8 mouse cellular contexts compared by ENCODE assay signal in the genomic region with DNA sequence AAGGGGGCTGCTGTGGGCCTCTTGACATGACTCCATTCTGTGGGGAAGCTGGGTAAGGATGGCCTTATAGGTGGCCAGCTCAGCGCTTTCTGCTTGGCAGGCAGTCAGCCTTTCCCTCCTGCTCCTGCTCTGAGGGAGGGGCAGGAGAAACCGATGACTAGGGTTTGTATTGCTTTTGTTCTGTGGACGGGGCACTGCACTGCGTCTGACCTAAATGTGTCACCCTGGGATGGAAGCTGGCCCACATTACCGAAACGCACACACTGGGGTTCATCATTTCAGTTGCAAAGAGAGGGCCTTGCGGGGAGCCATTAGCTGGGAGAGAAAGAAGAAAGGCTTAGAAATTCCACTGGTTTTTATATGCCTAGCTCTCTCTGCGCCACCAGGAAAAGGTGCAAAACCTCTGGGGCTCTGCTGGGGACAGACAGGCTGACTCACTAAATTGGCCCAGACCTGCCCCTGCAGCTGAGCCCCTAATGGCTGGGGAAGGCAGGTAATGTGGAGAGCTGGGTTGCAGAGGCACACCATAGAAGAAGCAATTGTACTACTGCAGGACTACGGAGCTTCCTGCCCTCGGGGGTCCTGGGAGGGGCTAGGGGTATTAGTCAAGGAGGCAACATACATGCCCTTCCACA. TPM values are rescaled to one million over a fixed set of nuclear protein-coding genes. Genes with fewer than 3 reads are reported as not detected.
DNase-seq lines count a peak whose midpoint lies in the region; ATAC-seq and TF ChIP-seq lines count a peak whose summit lies in the region.

No protein-coding gene starts in this region.

- H3K4me1 ChIP-seq in forebrain, embryonic 16.5 days (replicated peaks; ENCODE audit: control insufficient read depth, insufficient read depth, low read length): peaks cover 55% of the 10 kb centered on the region
- H3K4me1 ChIP-seq in midbrain, embryonic 10.5 days: peaks cover 68% of the 10 kb centered on the region

- no peaks in the 10 kb centered on the region for H3K9me3 ChIP-seq in forebrain, embryonic 16.5 days (ENCODE audit: control insufficient read depth, low read length)
- H3K9me3 ChIP-seq in midbrain, embryonic 10.5 days (replicated peaks): no peaks in the 10 kb centered on the region

- TF ChIP-seq CTCF in layer of hippocampus, adult 2 months (conservative IDR thresholded peaks at IDR 0.05): no peak

- H3K36me3 ChIP-seq in forebrain, embryonic 16.5 days (ENCODE audit: control insufficient read depth, insufficient read depth): no peaks in the 10 kb centered on the region
- H3K36me3 ChIP-seq in midbrain, embryonic 10.5 days: no peaks in the 10 kb centered on the region; the same call in none of the 2 replicates

- H3K4me3 ChIP-seq in layer of hippocampus, adult 2 months: no peak overlapping the region
- H3K4me3 ChIP-seq in forebrain, embryonic 16.5 days (replicated peaks; ENCODE audit: low read length): no peak overlapping the region
- H3K4me3 ChIP-seq in midbrain, embryonic 10.5 days: no peak overlapping the region; the same call in 1 of the 2 replicates

- intact Hi-C loops in gastrocnemius, postnatal 36 days (cut with DNase I): no loop called here

- ATAC-seq in forebrain, embryonic 16.5 days: peak; percentile 65

- no peaks in the 10 kb centered on the region for H3K27me3 ChIP-seq in forebrain, embryonic 16.5 days (replicated peaks; ENCODE audit: control insufficient read depth, insufficient read depth, low read length)
- H3K27me3 ChIP-seq in midbrain, embryonic 10.5 days (ENCODE audit: low read depth, poor library complexity, severe bottlenecking): no peaks in the 10 kb centered on the region; the same call in 1 of the 2 replicates

- peak overlapping the region; percentile 39; the same call in 1 of the 2 replicates for H3K9ac ChIP-seq in forebrain, embryonic 16.5 days (replicated peaks; ENCODE audit: low read depth, low read length)

- no peak overlapping the region for H3K4me2 ChIP-seq in forebrain, embryonic 16.5 days (ENCODE audit: low read length)

- no peak for DNase-seq in layer of hippocampus, adult 2 months (ENCODE audit: low spot score in 2 of 2)
- DNase-seq in layer of hippocampus, adult 11-12 months (ENCODE audit: low spot score): no peak
- DNase-seq in adrenal gland, postnatal 36 days: peak; percentile 59 to 68
- DNase-seq in midbrain, embryonic 10.5 days (ENCODE audit: low spot score): peak; percentile 23
- DNase-seq in frontal cortex, adult 2 months (ENCODE audit: extremely low spot score in 1 of 2, low spot score in 1 of 2): no peak
- DNase-seq in gastrocnemius, postnatal 36 days: no peak
- DNase-seq in thymus, postnatal 25 days: no peak

- WGBS in forebrain, embryonic 16.5 days: 5% methylated on average over 10 of the region's 10 CpGs
- 9% methylated on average over 10 of the region's 10 CpGs for WGBS in midbrain, embryonic 10.5 days

- peak overlapping the region; percentile 50 for H3K27ac ChIP-seq in layer of hippocampus, adult 2 months
- peak overlapping the region; percentile 41 for H3K27ac ChIP-seq in forebrain, embryonic 16.5 days (ENCODE audit: low read length)
- H3K27ac ChIP-seq in midbrain, embryonic 10.5 days (replicated peaks): peak overlapping the region; percentile 70

RNA-seq across cellular contexts. Expression of a gene that starts 55.3 kb away (rescaled TPM):
- total RNA-seq in layer of hippocampus, adult 2 months (2021): 10 to 100 TPM; 24.8 to 28.7 TPM
- 10 to 100 TPM; 13.9 to 18.7 TPM for total RNA-seq in adrenal gland, postnatal 36 days (2021)
- polyA plus RNA-seq in forebrain, embryonic 16.5 days (2015; fragmentation: Nextera tagmentation; extraction: Ambion mirVana): 56.8 and 57.8 TPM in 2 replicates
- polyA plus RNA-seq in midbrain, embryonic 10.5 days (2016; fragmentation: Nextera tagmentation; extraction: Ambion mirVana): 14.3 and 16.7 TPM in 2 replicates
- 32.2 and 39.5 TPM in 2 replicates for polyA plus RNA-seq in frontal cortex, adult 2 months (2012; rRNA removed)
- 1 to 10 TPM; 5.1 to 5.9 TPM for total RNA-seq in gastrocnemius, postnatal 36 days (2021)

Comparison
In these comparisons a context has a peak if more than half of its experiments do, and no peak if none do; other contexts are left out.
1. DNase-seq: peak in adrenal gland, postnatal 36 days (2 of 2) and midbrain, embryonic 10.5 days (single experiment); none in layer of hippocampus, adult 2 months (0 of 2), layer of hippocampus, adult 11-12 months (single experiment), frontal cortex, adult 2 months (0 of 2), gastrocnemius, postnatal 36 days (0 of 2) and thymus, postnatal 25 days (single experiment).
2. Peak in every context shown above with its lines, with median percentiles within 50 percentile points of each other: H3K27ac ChIP-seq.